Mouse (Mus musculus) kidney, adult 2 months (tissue): ENCODE results near the gene Lgals3.

ENCODE experiments used
- CTCF ChIP-seq: fragments of 200-500 bp; conservative IDR thresholded peaks from 2 replicates; pipeline ENCODE4 v1.5.1; 2011; ENCODE audit warnings: low read depth, mild to moderate bottlenecking, control low read depth, low read length, moderate library complexity, mixed read lengths; ENCODE audit not compliant: insufficient read depth, insufficient read length
- POLR2A ChIP-seq: fragments of 200-500 bp; IDR thresholded peaks from one replicate; pipeline ENCODE4 v1.6.1; 2011; ENCODE audit warnings: low read depth, low read length, control low read depth

GRCm38 (mm10) chr14:47366881-47367321 is 650 bp upstream of the Lgals3 start:
- no peak for TF ChIP-seq CTCF
- TF ChIP-seq POLR2A: no peak
